Mouse (Mus musculus) WW6 (cell line): ENCODE measurements around the gene Prkab2.

ENCODE experiments used
- DNase-seq: peaks from one replicate; pipeline ENCODE4 v3.0.0-alpha.2; 2013; ENCODE audit warnings: low read depth, low spot score

The Prkab2 gene

GRCm38 (mm10) chr3:97691443-97692017 is 33.5 kb downstream of the Prkab2 start:
- DNase-seq: no peak

- DNase-seq: no peak
These were observed 35.8 kb downstream of the Prkab2 start for GRCm38 (mm10) chr3:97693806-97694205.

GRCm38 (mm10) chr3:97696866-97697265 is 38.9 kb downstream of the Prkab2 start:
- no peak for DNase-seq

- no peak for DNase-seq
These were observed 39.3 kb downstream of the Prkab2 start for GRCm38 (mm10) chr3:97697291-97697690.

GRCm38 (mm10) chr3:97699061-97699460 is 41.1 kb downstream of the Prkab2 start:
- no peak for DNase-seq

- no peak for DNase-seq
These were observed 43.2 kb downstream of the Prkab2 start for GRCm38 (mm10) chr3:97701198-97701597.

GRCm38 (mm10) chr3:97702448-97703080 is 44.6 kb downstream of the Prkab2 start:
- DNase-seq: no peak

GRCm38 (mm10) chr3:97705508-97705907 is 47.5 kb downstream of the Prkab2 start:
- no peak for DNase-seq

- no peak for DNase-seq
These were observed 48.6 kb downstream of the Prkab2 start for GRCm38 (mm10) chr3:97706561-97706960.

- peak; percentile 16 for DNase-seq
These were observed 52.1 kb downstream of the Prkab2 start for GRCm38 (mm10) chr3:97710134-97710533.

- DNase-seq: no peak
These were observed 52.9 kb downstream of the Prkab2 start for GRCm38 (mm10) chr3:97710881-97711280.

GRCm38 (mm10) chr3:97715922-97716321 is 57.9 kb downstream of the Prkab2 start:
- DNase-seq: no peak

- no peak for DNase-seq
These were observed 61.1 kb downstream of the Prkab2 start for GRCm38 (mm10) chr3:97719116-97719515.
